Comparison of ENCODE assay signal across 8 mouse cellular contexts in genomic region chr8:122273152-122273551, GRCm38 (mm10). TPM values are rescaled to one million over a fixed set of nuclear protein-coding genes. Genes with fewer than 3 reads are reported as not detected.
DNase-seq lines count a peak whose midpoint lies in the region; ATAC-seq lines count a peak whose summit lies in the region.

No protein-coding gene starts in this region.

- H3K4me1 ChIP-seq in hindbrain, embryonic 13.5 days (replicated peaks), result peaks cover 21% of the 10 kb centered on the region

- H3K9ac ChIP-seq in hindbrain, embryonic 13.5 days, result no peak overlapping the region

- no peak overlapping the region for H3K4me2 ChIP-seq in hindbrain, embryonic 13.5 days

- no peaks in the 10 kb centered on the region for H3K9me3 ChIP-seq in hindbrain, embryonic 13.5 days

- peaks cover 41% of the 10 kb centered on the region for H3K27me3 ChIP-seq in hindbrain, embryonic 13.5 days

- H3K27ac ChIP-seq in hindbrain, embryonic 13.5 days, result no peak overlapping the region

- peak; percentile 86 for DNase-seq in R1 (ENCODE audit: low read depth, low spot score)
- DNase-seq in cerebellum, adult 8-10 months, result peak; percentile 78
- peak; percentile 88 for DNase-seq in forelimb bud, embryonic 11.5 days (ENCODE audit: low read depth, low spot score)
- DNase-seq in left cerebral cortex, adult 8-10 months (ENCODE audit: low spot score in 2 of 2), result peak; percentile 32 to 41
- peak; percentile 68 for DNase-seq in right cerebral cortex, postnatal 14 days
- peak; percentile 74 to 78 for DNase-seq in urinary bladder, postnatal 36 days (ENCODE audit: low spot score in 2 of 2)

- no peak overlapping the region for H3K4me3 ChIP-seq in hindbrain, embryonic 13.5 days

- H3K36me3 ChIP-seq in hindbrain, embryonic 13.5 days, result no peaks in the 10 kb centered on the region

- ATAC-seq in hindbrain, embryonic 13.5 days (ENCODE audit: low FRiP score), result peak; percentile 22; the same call in 1 of the 2 replicates
- ATAC-seq in megakaryocyte progenitor cell, adult 5-6 weeks (replicated peaks; ENCODE audit: poor library complexity), result peak; percentile 71

- WGBS in hindbrain, embryonic 13.5 days, result 11% methylated on average over 5 of the region's 5 CpGs

RNA-seq across cellular contexts. Expression of gene Zfpm1, which starts 8.8 kb away (rescaled TPM):
- 1.4 and 1.5 TPM in 2 replicates for polyA plus RNA-seq in hindbrain, embryonic 13.5 days (2015; fragmentation: Nextera tagmentation; extraction: Ambion mirVana)
- 10 to 100 TPM; 38.9 to 50.1 (median 44.4) TPM for total RNA-seq in left cerebral cortex, adult 8-10 months (2022)
- 12.2 and 21.6 TPM in 2 replicates for total RNA-seq in megakaryocyte progenitor cell, adult 5-6 weeks (2015)
- 9.9 and 20.3 TPM in 2 replicates for total RNA-seq in megakaryocyte progenitor cell, adult 5-6 weeks (2017)

Comparison
In these comparisons a context has a peak if more than half of its experiments do, and no peak if none do; other contexts are left out.
1. DNase-seq: peak in every context shown above with its lines; median percentile 88 in forelimb bud, embryonic 11.5 days; 86 in R1; 78 in cerebellum, adult 8-10 months; 76 in urinary bladder, postnatal 36 days; 68 in right cerebral cortex, postnatal 14 days; 36 in left cerebral cortex, adult 8-10 months.